Mouse (Mus musculus) cortical plate, adult 2 months (tissue): ENCODE measurements around the gene 5430419D17Rik. TPM values are rescaled to one million over a fixed set of nuclear protein-coding genes. Genes with fewer than 3 reads are reported as not detected.

Source experiments
- H3K27ac ChIP-seq: fragments of 200-500 bp; 2 replicates; pipeline ENCODE4 v1.5.1; 2012; ENCODE audit warnings: low read length, control low read depth, inconsistent platforms; ENCODE audit not compliant: insufficient read depth
- H3K4me1 ChIP-seq: fragments of 200-500 bp; 2 replicates; pipeline ENCODE4 v1.6.1; 2011; ENCODE audit warnings: low read length; ENCODE audit not compliant: control insufficient read depth, insufficient read depth
- H3K4me3 ChIP-seq: fragments of 200-500 bp; 2 replicates; pipeline ENCODE4 v1.5.1; 2011; ENCODE audit warnings: mild to moderate bottlenecking, low read length, control low read depth; ENCODE audit not compliant: insufficient read depth
- CTCF ChIP-seq: fragments of 200-500 bp; IDR thresholded peaks from 2 replicates; pipeline ENCODE4 v1.5.1; 2011; ENCODE audit warnings: mild to moderate bottlenecking, control low read depth, low read length; ENCODE audit not compliant: insufficient read depth; ENCODE audit errors: extremely low read depth
- POLR2A ChIP-seq: fragments of 200-500 bp; IDR thresholded peaks from 2 replicates; pipeline ENCODE4 v1.6.1; 2011; ENCODE audit warnings: mild to moderate bottlenecking, low read length, control low read depth; ENCODE audit not compliant: insufficient read depth; ENCODE audit errors: extremely low read depth
- polyA plus RNA-seq: library from polyadenylated mRNA; depleted of rRNA; stranded (reverse); fragments of >200 nt; gene quantifications from 2 replicates; pipeline ENCODE4 v1.2.3, GENCODE M21; 2012; rRNA removed

Gene 5430419D17Rik
- polyA plus RNA-seq, 1 experiment = 0.04 TPM

DNA sequence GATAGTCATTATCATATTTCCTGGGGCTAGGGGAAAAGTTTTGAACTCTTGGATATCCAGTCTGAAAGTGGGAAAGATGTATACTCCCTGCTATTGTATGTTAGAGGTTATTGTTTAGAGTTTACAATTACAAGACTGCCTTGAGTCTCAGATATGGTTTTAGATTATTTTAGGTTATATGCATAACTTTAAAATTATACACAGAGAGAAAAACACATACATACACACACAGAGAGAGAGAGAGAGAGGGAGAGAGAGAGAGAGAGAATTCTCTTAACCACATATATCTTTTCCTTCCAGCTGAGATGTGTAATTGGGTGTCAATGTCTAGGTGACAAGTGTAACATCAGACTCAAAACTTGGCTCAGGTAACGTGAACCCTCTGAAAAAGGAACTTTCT, 159.4 kb downstream of the 5430419D17Rik start, which contains the start of gene Fam24a:
Gene Fam24a, plus strand, starts transcription at position 301 of the 400 bp plus-strand sequence.
- H3K4me1 ChIP-seq = no peaks in the 10 kb centered on the region
- H3K27ac ChIP-seq = no peak within 1 kb of the TSS
- TF ChIP-seq POLR2A (no peak), CTCF (no peak)
- H3K4me3 ChIP-seq = no peak within 1 kb of the TSS

DNA sequence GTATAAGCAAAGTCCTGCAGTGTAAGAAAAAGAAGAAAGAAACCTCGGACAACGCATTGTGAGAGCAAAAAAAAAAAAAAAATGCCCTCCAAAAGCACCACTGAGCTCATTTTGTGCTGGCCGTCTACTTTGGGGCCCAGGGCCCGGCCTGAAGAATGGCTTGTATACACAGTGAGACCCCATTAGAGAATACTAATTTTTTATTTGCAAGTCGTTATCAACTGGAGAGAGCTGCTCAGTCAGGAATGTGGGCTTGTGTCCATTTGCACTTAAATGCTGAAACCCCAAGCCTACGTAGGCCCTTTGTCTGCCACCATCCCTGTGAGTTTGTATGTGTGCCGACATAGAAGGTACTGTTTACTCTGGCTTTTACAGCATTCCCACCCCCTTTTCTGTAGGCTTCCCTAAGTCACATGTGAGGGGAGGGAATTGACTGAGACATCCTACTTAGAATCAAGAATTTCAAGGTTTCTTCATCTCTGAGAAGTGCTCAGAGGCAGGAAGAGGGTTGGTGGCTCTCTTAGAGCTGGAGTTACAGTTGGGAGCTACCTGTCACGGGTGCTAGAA, 163.4 kb downstream of the 5430419D17Rik start:
- no peaks in the 10 kb centered on the region for H3K4me1 ChIP-seq
- H3K4me3 ChIP-seq = no peak overlapping the region
- TF ChIP-seq CTCF (no peak), POLR2A (no peak)
- H3K27ac ChIP-seq = no peak overlapping the region

DNA sequence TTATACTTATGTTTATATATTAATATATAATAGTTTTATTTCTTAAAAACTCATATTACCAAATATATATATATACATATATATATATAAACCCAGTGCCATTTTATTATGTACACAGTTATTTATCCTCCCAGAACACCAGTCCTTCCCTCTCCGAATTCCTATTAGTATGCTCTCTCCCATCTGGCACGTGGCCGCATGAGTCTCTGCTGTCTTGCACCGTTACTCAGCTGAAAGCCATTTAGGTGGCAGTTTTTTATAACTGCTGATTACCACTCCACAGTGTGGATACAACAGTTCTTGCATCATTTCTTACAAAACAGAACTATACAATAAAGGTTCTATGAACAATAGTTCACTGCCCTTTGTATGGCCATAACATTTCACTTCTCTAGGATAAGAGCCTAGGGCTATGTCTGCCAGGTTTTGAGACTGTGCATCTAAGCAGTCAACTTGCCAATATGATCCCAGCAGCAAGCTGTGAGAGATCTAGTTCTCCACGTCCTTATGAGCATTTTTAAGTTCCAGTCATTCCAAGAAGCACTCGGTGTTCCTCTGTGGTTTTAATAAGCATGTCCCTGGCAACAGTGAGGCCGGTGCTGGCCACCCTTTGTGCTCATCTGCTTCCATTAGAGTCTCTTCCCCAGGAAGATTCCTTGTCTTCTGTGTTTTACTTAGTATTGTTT, 171.8 kb downstream of the 5430419D17Rik start:
- TF ChIP-seq CTCF = no peak
- no peak for TF ChIP-seq POLR2A
- Histone ChIP-seq H3K4me3 (no peak overlapping the region), H3K27ac (no peak overlapping the region), H3K4me1 (no peaks in the 10 kb centered on the region)

Other genes starting within 250 kb of the 5430419D17Rik start
- 159 and 171 TPM in 2 replicates for gene Htra1, start 238.3 kb upstream of the 5430419D17Rik start, polyA plus RNA-seq
- 0.02 TPM in 1 of 2 replicates, not detected in the other for gene Dmbt1, start 142.3 kb upstream of the 5430419D17Rik start, polyA plus RNA-seq
- gene 4933402N03Rik, start 28.1 kb upstream of the 5430419D17Rik start, polyA plus RNA-seq = not detected in 2 replicates
- gene Cuzd1, start 147.9 kb downstream of the 5430419D17Rik start, polyA plus RNA-seq = 0.47 and 0.75 TPM in 2 replicates
- gene Fam24b, start 155.1 kb downstream of the 5430419D17Rik start, polyA plus RNA-seq = 0.34 TPM in 1 of 2 replicates, not detected in the other
- gene Fam24a, start 159.5 kb downstream of the 5430419D17Rik start, polyA plus RNA-seq = not detected in 2 replicates
- gene 2310057M21Rik, start 188.4 kb downstream of the 5430419D17Rik start, polyA plus RNA-seq = 14.2 and 15.2 TPM in 2 replicates
- 59.5 and 64.4 TPM in 2 replicates for gene Pstk, start 196.7 kb downstream of the 5430419D17Rik start, polyA plus RNA-seq
- 17.8 and 18.4 TPM in 2 replicates for gene Ikzf5, start 236.1 kb downstream of the 5430419D17Rik start, polyA plus RNA-seq
- gene Acadsb, start 236.2 kb downstream of the 5430419D17Rik start, polyA plus RNA-seq = 36.2 and 38.5 TPM in 2 replicates